Mouse (Mus musculus): ENCODE results near the gene Prr11. TPM values are rescaled to one million over a fixed set of nuclear protein-coding genes. Genes with fewer than 3 reads are reported as not detected.
"Not testable (repeated sequence)": the region's sequence is repeated elsewhere in the genome, so short reads cannot be mapped to it uniquely, and the experiment has no call there.

Gene Prr11
- total RNA-seq, 2 experiments from 2014 or later: 0.31 to 0.57 TPM

- DNase-seq (ENCODE audit: extremely low spot score in 1 of 2, low spot score in 1 of 2): no peak
Observed at GRCm38 (mm10) chr11:87056286-87056685, 52.2 kb downstream of the Prr11 start.

- DNase-seq (ENCODE audit: extremely low spot score in 1 of 2, low spot score in 1 of 2): not testable (repeated sequence)
Observed at GRCm38 (mm10) chr11:87048900-87049299, 59.6 kb downstream of the Prr11 start.

- DNase-seq (ENCODE audit: extremely low spot score in 1 of 2, low spot score in 1 of 2): no peak
Observed at GRCm38 (mm10) chr11:87046968-87047367, 61.5 kb downstream of the Prr11 start.

GRCm38 (mm10) chr11:87043052-87043451, 65.5 kb downstream of the Prr11 start:
- no peak for DNase-seq (ENCODE audit: extremely low spot score in 1 of 2, low spot score in 1 of 2)

- no peak for DNase-seq (ENCODE audit: extremely low spot score in 1 of 2, low spot score in 1 of 2)
Observed at GRCm38 (mm10) chr11:87039307-87039963, 69.1 kb downstream of the Prr11 start.

Small RNAs within 50 kb of the gene (microRNA-seq; reads per million reads assigned to microRNA genes)
- gene Mir301: 33.4 to 622 reads per million in 2 experiments

Other genes with a start within 250 kb of the Prr11 start
- 10 to 100 TPM; 23.5 to 28.0 TPM for gene Ypel2, start 115.0 kb downstream of the Prr11 start, total RNA-seq (2021)
- gene Gdpd1, start 34.6 kb downstream of the Prr11 start, total RNA-seq (2021): 10 to 100 TPM; 46.3 to 48.7 TPM
- 10 to 100 TPM; 16.4 to 16.8 TPM for gene Smg8, start 21.9 kb downstream of the Prr11 start, total RNA-seq (2021)
- gene Ska2, start 526 bp upstream of the Prr11 start, total RNA-seq (2021): 10 to 100 TPM; 15.4 to 16.2 TPM
- 100 to 1,000 TPM; 189 to 204 TPM for gene Trim37, start 18.4 kb upstream of the Prr11 start, total RNA-seq (2021)